ENCODE assay signal across 8 mouse cellular contexts in genomic region chrX:160170150-160170549, GRCm38 (mm10). TPM values are rescaled to one million over a fixed set of nuclear protein-coding genes. Genes with fewer than 3 reads are reported as not detected.
DNase-seq lines count a peak whose midpoint lies in the region; ATAC-seq and TF ChIP-seq lines count a peak whose summit lies in the region.

No protein-coding gene starts in this region.

- no peaks in the 10 kb centered on the region for H3K27me3 ChIP-seq in embryonic facial prominence, embryonic 11.5 days (ENCODE audit: control insufficient read depth, insufficient read depth, low read length)
- no peaks in the 10 kb centered on the region for H3K27me3 ChIP-seq in liver, postnatal 0 days (ENCODE audit: insufficient read depth, low read length)

- H3K36me3 ChIP-seq in embryonic facial prominence, embryonic 11.5 days (replicated peaks; ENCODE audit: control insufficient read depth, insufficient read depth, low read depth, low read length), result no peaks in the 10 kb centered on the region
- no peaks in the 10 kb centered on the region for H3K36me3 ChIP-seq in liver, postnatal 0 days (replicated peaks; ENCODE audit: insufficient read depth, low read length)

- no peak overlapping the region for H3K4me3 ChIP-seq in embryonic facial prominence, embryonic 11.5 days (ENCODE audit: low read depth, low read length)
- H3K4me3 ChIP-seq in liver, postnatal 0 days (ENCODE audit: low read depth, low read length), result no peak overlapping the region

- H3K4me2 ChIP-seq in embryonic facial prominence, embryonic 11.5 days (ENCODE audit: low read depth, low read length), result no peak overlapping the region
- H3K4me2 ChIP-seq in liver, postnatal 0 days (ENCODE audit: low read depth, low read length), result no peak overlapping the region

- H3K4me1 ChIP-seq in embryonic facial prominence, embryonic 11.5 days (ENCODE audit: control insufficient read depth, insufficient read depth, low read length), result no peaks in the 10 kb centered on the region
- no peaks in the 10 kb centered on the region for H3K4me1 ChIP-seq in liver, postnatal 0 days (ENCODE audit: insufficient read depth)

- WGBS in embryonic facial prominence, embryonic 11.5 days, result 3% methylated on average over 2 of the region's 3 CpGs
- 18% methylated on average over 2 of the region's 3 CpGs for WGBS in liver, postnatal 0 days (ENCODE audit: insufficient replicate concordance)

- no peak for TF ChIP-seq EP300 in liver, postnatal 0 days (IDR thresholded peaks at IDR 0.05; ENCODE audit: low read depth)

- H3K9ac ChIP-seq in embryonic facial prominence, embryonic 11.5 days (replicated peaks; ENCODE audit: low read length), result no peak overlapping the region
- H3K9ac ChIP-seq in liver, postnatal 0 days (replicated peaks), result no peak overlapping the region

- no peaks in the 10 kb centered on the region for H3K9me3 ChIP-seq in embryonic facial prominence, embryonic 11.5 days (replicated peaks; ENCODE audit: control insufficient read depth, low read length)
- H3K9me3 ChIP-seq in liver, postnatal 0 days (ENCODE audit: low read length), result no peaks in the 10 kb centered on the region

- H3K27ac ChIP-seq in embryonic facial prominence, embryonic 11.5 days (replicated peaks; ENCODE audit: low read depth, low read length), result no peak overlapping the region
- no peak overlapping the region for H3K27ac ChIP-seq in liver, postnatal 0 days (ENCODE audit: low read depth)

- peak; percentile 38 for DNase-seq in cerebellum, adult 11 months
- peak; percentile 13 for DNase-seq in 3134 (ENCODE audit: extremely low read depth, insufficient read length, low spot score)
- peak; percentile 69 for DNase-seq in adrenal gland, postnatal 10 days
- DNase-seq in embryonic facial prominence, embryonic 11.5 days (ENCODE audit: low spot score), result peak; percentile 72
- DNase-seq in kidney, postnatal 14 days, result peak; percentile 60
- DNase-seq in liver, postnatal 0 days, result peak; percentile 60
- peak; percentile 2 to 23 for DNase-seq in right cerebral cortex, postnatal 36 days (ENCODE audit: low spot score in 2 of 2)

- peak; percentile 78 for TF ChIP-seq CTCF in liver, postnatal 0 days (IDR thresholded peaks at IDR 0.05; ENCODE audit: low read depth)

- no peak; the same call in 1 of the 2 replicates for ATAC-seq in cerebellum, adult (ENCODE audit: insufficient number of reproducible peaks, low FRiP score, low TSS enrichment)
- no peak for ATAC-seq in embryonic facial prominence, embryonic 11.5 days (replicated peaks; ENCODE audit: insufficient number of reproducible peaks, low FRiP score, low TSS enrichment, low read depth)
- ATAC-seq in liver, postnatal 0 days, result no peak

RNA-seq across cellular contexts. Expression of gene Pdha1, which starts 31.9 kb away (rescaled TPM):
- total RNA-seq in adrenal gland, postnatal 10 days (2021), result 100 to 1,000 TPM; 522 to 573 TPM
- 102 and 106 TPM in 2 replicates for polyA plus RNA-seq in embryonic facial prominence, embryonic 11.5 days (2014; fragmentation: Nextera tagmentation; extraction: Ambion mirVana)
- polyA plus RNA-seq in liver, postnatal 0 days (2015; fragmentation: Nextera tagmentation; extraction: Ambion mirVana), result 45.5 and 49.3 TPM in 2 replicates

Comparison
In these comparisons a context has a peak if more than half of its experiments do, and no peak if none do; other contexts are left out.
1. DNase-seq: peak in every context shown above with its lines; median percentile 72 in embryonic facial prominence, embryonic 11.5 days; 69 in adrenal gland, postnatal 10 days; 60 in kidney, postnatal 14 days; 60 in liver, postnatal 0 days; 38 in cerebellum, adult 11 months; 13 in 3134; 12 in right cerebral cortex, postnatal 36 days.